Mouse (Mus musculus) cortical plate, adult 2 months (tissue): ENCODE data around the gene Dhrs1. TPM values are rescaled to one million over a fixed set of nuclear protein-coding genes. Genes with fewer than 3 reads are reported as not detected.
"Not testable (repeated sequence)": the region's sequence is repeated elsewhere in the genome, so short reads cannot be mapped to it uniquely, and the experiment has no call there.

Experiments
- H3K27ac ChIP-seq: fragments of 200-500 bp; 2 replicates; pipeline ENCODE4 v1.5.1; 2012; ENCODE audit warnings: low read length, control low read depth, inconsistent platforms; ENCODE audit not compliant: insufficient read depth
- H3K4me1 ChIP-seq: fragments of 200-500 bp; 2 replicates; pipeline ENCODE4 v1.6.1; 2011; ENCODE audit warnings: low read length; ENCODE audit not compliant: control insufficient read depth, insufficient read depth
- H3K4me3 ChIP-seq: fragments of 200-500 bp; 2 replicates; pipeline ENCODE4 v1.5.1; 2011; ENCODE audit warnings: mild to moderate bottlenecking, low read length, control low read depth; ENCODE audit not compliant: insufficient read depth
- CTCF ChIP-seq: fragments of 200-500 bp; IDR thresholded peaks from 2 replicates; pipeline ENCODE4 v1.5.1; 2011; ENCODE audit warnings: mild to moderate bottlenecking, control low read depth, low read length; ENCODE audit not compliant: insufficient read depth; ENCODE audit errors: extremely low read depth
- POLR2A ChIP-seq: fragments of 200-500 bp; IDR thresholded peaks from 2 replicates; pipeline ENCODE4 v1.6.1; 2011; ENCODE audit warnings: mild to moderate bottlenecking, low read length, control low read depth; ENCODE audit not compliant: insufficient read depth; ENCODE audit errors: extremely low read depth
- polyA plus RNA-seq: library from polyadenylated mRNA; depleted of rRNA; stranded (reverse); fragments of >200 nt; gene quantifications from 2 replicates; pipeline ENCODE4 v1.2.3, GENCODE M21; 2012

The Dhrs1 gene
- polyA plus RNA-seq, 1 experiment, result 117 TPM

DNA sequence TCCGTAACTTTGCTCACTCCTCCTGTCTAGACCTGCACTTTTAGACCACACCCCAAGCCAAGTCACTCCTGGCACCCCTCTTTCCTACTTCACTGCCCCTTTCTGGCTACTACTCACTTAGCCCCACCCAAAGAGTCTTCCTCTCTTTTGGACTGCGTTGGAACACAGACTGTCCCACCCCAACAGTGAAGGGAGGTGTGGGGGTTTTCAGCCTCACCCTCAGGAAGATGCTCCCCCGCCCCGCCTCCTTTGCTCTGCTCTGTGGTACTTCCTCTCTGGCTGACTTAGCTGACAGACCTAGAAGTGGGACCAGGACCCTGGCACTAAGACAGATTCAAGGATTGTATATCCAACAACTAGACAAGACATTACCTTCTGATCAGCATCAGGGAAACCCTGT is 20.2 kb upstream of the Dhrs1 start, which contains the start of gene Ltb4r1:
Gene Ltb4r1 (plus strand): TSS at position 267 of the 400 bp plus-strand sequence.
- no peaks in the 10 kb centered on the region for H3K4me1 ChIP-seq
- H3K4me3 ChIP-seq, result no peak within 1 kb of the TSS
- no peak within 1 kb of the TSS for H3K27ac ChIP-seq
- TF ChIP-seq CTCF, result no peak
- no peak for TF ChIP-seq POLR2A

DNA sequence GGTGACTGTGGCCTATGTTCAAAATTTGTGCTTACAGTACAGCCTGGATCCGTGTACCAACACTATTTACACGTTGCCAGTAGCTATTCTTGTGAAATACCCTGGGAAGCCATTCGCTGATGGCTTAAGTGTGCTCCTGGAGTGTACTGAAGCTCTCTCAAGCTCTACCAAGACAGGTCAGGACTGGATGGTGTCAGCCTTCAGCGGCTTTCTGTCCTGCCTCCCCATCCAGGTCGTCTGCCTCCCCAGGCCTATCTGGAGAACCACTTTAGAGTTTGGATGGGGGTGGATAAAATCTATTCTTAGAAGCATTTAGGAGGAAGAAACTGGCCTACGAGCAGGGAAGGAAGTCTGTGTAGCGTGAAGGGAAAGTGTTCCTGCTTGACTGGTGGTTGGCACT is 17.7 kb upstream of the Dhrs1 start:
- Histone ChIP-seq H3K27ac (no peak overlapping the region), H3K4me1 (no peaks in the 10 kb centered on the region), H3K4me3 (no peak overlapping the region)
- TF ChIP-seq POLR2A (no peak), CTCF (no peak)

DNA sequence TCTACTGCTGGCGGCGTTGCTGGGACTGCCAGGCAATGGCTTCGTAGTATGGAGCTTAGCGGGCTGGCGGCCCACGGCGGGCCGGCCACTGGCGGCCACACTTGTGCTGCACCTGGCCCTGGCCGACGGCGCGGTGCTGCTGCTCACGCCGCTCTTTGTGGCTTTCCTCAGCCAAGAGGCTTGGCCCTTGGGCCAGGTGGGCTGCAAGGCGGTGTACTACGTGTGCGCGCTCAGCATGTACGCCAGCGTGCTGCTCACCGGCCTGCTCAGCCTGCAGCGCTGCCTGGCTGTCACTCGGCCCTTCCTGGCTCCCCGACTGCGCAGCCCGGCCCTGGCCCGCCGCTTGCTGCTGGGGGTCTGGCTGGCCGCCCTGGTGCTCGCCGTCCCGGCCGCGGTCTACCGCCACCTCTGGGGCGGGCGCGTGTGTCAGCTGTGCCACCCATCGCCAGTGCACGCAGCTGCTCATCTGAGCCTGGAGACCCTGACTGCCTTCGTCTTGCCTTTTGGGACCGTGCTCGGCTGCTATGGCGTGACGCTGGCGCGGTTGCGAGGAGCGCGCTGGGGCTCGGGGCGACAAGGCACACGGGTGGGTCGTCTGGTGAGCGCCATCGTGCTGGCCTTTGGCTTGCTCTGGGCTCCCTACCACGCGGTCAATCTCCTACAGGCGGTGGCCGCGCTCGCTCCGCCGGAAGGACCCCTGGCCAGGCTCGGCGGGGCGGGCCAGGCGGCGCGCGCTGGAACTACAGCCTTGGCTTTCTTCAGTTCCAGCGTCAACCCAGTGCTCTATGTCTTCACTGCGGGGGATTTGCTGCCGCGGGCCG is 16.7 kb upstream of the Dhrs1 start:
- H3K4me1 ChIP-seq, result no peaks in the 10 kb centered on the region
- no peak overlapping the region for H3K27ac ChIP-seq
- peak overlapping the region; percentile 59 for H3K4me3 ChIP-seq
- TF ChIP-seq POLR2A (0 out of 2 replicates have a peak, but pooled peaks have one; percentile 19), CTCF (0 out of 2 replicates have a peak, but pooled peaks have one; percentile 0)

DNA sequence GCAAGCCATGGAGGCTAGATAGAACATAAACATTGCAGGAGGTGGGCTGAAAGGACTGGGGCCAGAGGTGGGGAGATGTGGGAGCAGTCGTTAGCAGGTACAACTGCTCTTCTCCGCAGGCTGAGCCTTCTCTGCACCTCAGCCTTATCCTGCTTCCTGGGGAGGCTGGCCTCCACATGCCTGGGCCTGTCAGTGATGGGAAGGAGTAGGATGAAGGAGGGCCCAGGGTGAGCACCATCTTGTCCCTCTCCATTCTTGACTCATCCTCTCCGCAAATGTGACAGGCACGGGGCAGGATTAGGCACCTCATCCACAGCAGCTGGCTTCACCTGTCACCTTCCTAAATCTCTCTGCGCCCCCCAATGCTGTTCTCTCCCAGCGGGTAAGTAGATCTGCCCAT is 15.7 kb upstream of the Dhrs1 start, which contains the start of gene Ltb4r2:
Gene Ltb4r2 (plus strand): TSS at position 266 of the 400 bp plus-strand sequence.
- no peak for TF ChIP-seq POLR2A
- no peak for TF ChIP-seq CTCF
- H3K4me1 ChIP-seq, result no peaks in the 10 kb centered on the region
- no peak within 1 kb of the TSS for H3K27ac ChIP-seq
- peak within 1 kb of the TSS; percentile 59 for H3K4me3 ChIP-seq

DNA sequence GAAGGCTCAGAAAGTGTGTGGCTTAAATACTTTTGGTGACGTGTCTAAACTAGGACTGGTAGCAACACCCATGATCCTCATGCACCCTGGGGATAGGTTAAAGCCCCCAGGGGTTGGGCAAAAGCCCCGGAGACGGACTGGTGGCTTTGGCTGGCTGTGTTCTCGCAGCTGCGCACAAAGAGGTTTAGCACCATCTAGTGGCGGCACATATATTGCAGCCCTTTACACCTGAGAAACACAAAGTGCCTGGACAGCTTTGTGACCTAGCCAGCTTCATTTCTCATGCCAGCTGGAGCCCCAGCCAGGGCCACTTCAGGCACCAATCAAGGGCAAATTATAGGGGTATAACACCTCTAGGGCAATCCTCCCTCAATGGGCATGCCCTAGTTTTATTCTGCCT is 14.7 kb upstream of the Dhrs1 start:
- H3K4me1 ChIP-seq, H3K27ac ChIP-seq, H3K4me3 ChIP-seq: not testable (repeated sequence)
- peak; percentile 59 for TF ChIP-seq CTCF

DNA sequence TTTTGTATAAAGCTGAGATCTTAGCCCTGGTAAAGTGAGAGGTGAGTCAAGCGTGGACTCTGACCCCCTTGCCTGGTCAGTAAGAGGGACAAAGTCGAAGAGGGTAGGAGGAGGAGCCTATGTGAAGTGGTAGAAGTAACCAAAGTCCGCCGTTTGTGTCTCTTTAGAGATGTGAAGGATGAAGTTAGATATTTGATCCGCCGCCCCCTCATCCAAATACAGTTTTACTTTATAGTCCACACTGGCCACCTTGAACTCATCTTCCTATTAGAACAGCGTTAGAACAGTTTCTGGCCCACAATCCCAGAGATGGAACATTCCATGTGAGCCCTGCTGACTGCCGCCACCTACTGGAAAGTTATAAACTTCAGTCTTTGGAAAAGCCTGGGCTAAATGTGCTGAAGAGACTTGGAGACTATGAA is 12.9 kb upstream of the Dhrs1 start, which contains the start of gene Cideb:
Gene Cideb (minus strand): TSS at position 96 of the 422 bp plus-strand sequence.
- no peaks in the 10 kb centered on the region for H3K4me1 ChIP-seq
- TF ChIP-seq POLR2A (no peak), CTCF (peak; percentile 54)
- H3K27ac ChIP-seq, result no peak within 1 kb of the TSS
- H3K4me3 ChIP-seq, result no peak within 1 kb of the TSS

DNA sequence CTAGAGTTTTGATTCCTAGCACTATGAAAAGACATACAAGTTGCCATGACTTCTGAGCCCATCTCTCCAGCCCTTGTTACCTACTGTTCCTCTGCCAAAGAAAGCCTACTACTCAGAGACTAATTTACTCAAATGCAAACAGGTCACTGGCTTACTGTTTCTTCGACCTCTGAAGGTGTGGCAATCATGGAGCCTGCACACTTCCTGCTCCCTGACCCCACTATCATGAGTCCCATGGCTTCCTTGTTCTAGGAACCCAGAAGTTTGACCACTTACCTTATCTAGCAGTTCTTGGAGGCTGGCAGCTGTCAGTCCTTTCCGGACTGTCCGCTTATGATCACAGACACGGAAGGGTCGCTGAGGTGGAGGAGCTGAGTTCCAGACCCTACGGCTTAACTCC is 12.1 kb upstream of the Dhrs1 start:
- Histone ChIP-seq H3K4me1 (no peaks in the 10 kb centered on the region), H3K27ac (no peak overlapping the region), H3K4me3 (no peak overlapping the region)
- TF ChIP-seq POLR2A (no peak), CTCF (no peak)

DNA sequence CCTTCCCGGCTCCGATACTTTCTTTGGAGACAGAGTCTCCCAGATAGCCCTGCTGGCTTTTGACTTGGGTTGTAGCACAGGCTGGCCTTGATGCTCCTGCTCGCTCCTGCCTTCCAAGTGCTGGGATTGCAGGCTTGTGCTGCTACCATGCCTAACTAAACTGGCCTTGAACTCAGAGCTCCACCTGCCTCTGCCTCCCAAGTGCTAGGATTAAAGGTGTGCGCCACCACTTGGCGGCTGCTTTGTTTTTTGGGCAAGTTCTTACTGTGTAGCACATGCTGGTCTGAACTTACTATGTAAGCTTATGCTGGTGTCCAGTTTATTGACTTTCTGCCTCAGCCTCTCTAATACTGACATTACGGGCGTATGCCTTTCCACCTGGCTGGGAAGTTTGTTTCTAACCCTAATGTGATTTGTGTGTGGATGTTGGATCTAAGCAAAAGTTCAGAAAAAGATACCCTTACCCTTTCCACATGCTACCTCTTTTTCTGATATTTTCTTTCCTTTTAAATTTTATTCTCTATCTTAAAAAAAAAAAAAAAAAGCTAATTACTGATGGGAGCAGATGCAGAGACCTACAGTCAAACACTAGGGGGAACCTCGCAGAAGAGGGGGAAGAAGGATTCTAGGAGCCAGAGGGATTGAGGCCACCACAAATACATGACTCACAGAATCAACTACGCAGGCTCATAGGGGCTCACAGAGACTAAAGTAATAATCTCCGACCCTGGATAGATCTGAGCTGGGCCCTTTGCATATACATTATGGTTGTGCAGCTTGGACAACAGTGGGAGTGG is 1.8 kb upstream of the Dhrs1 start:
- no peak overlapping the region for H3K27ac ChIP-seq
- H3K4me3 ChIP-seq, result no peak overlapping the region
- H3K4me1 ChIP-seq, result peaks cover 2% of the 10 kb centered on the region; the same call in 1 of the 2 replicates
- no peak for TF ChIP-seq POLR2A
- TF ChIP-seq CTCF, result no peak

DNA sequence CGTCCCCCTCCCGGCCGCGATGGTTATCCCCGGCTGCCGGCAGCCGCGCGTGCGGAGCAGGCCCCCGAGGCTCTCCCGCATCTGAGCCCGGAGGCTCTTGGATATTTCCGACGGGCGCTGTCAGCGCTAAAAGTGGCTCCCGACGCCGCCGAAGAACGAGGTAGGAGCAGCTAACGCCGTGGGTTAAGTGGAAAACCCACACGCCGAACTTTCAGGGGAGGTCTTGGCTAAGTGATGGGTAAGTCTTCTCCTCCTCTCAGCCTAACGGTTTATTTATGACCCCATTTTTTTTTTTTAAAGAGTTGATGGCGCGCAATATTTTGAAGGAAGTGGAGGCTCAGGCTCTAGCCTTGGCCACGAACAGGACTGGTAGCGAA is 359 bp upstream of the Dhrs1 start:
- H3K27ac ChIP-seq, result no peak overlapping the region
- peak overlapping the region; percentile 65 for H3K4me3 ChIP-seq
- H3K4me1 ChIP-seq, result peaks cover 2% of the 10 kb centered on the region; the same call in 1 of the 2 replicates
- no peak for TF ChIP-seq CTCF
- TF ChIP-seq POLR2A, result no peak
